In genomic region chr5:135632797-135633144, GRCm38 (mm10) we compare ENCODE assay signal across 8 mouse cellular contexts. TPM values are rescaled to one million over a fixed set of nuclear protein-coding genes. Genes with fewer than 3 reads are reported as not detected.
DNase-seq lines count a peak whose midpoint lies in the region; ATAC-seq and TF ChIP-seq lines count a peak whose summit lies in the region.

No protein-coding gene starts in this region.

- peak overlapping the region; percentile 99 for H3ac ChIP-seq in C2C12 (ENCODE audit: control insufficient read depth, insufficient read length, low read depth)

- ATAC-seq in forebrain, embryonic 13.5 days, result peak; percentile 81
- peak; percentile 78 for ATAC-seq in liver, embryonic 15.5 days (ENCODE audit: insufficient read depth)

- peak overlapping the region; percentile 90 for H3K9ac ChIP-seq in forebrain, embryonic 13.5 days
- peak overlapping the region; percentile 67 for H3K9ac ChIP-seq in liver, embryonic 15.5 days

- H3K36me3 ChIP-seq in C2C12 (ENCODE audit: control insufficient read depth, insufficient read depth), result peaks cover 18% of the 10 kb centered on the region
- H3K36me3 ChIP-seq in forebrain, embryonic 13.5 days (ENCODE audit: poor library complexity, severe bottlenecking), result peaks cover 29% of the 10 kb centered on the region
- peaks cover 8% of the 10 kb centered on the region for H3K36me3 ChIP-seq in liver, embryonic 15.5 days (replicated peaks)

- peak overlapping the region; percentile 75 for H3K4me2 ChIP-seq in forebrain, embryonic 13.5 days
- peak overlapping the region; percentile 87 for H3K4me2 ChIP-seq in liver, embryonic 15.5 days

- H3K9me3 ChIP-seq in forebrain, embryonic 13.5 days (replicated peaks), result no peaks in the 10 kb centered on the region
- H3K9me3 ChIP-seq in liver, embryonic 15.5 days (replicated peaks), result no peaks in the 10 kb centered on the region

- H3K79me3 ChIP-seq in C2C12 (ENCODE audit: low read depth), result peaks cover 4% of the 10 kb centered on the region

- H3K27ac ChIP-seq in forebrain, embryonic 13.5 days, result peak overlapping the region; percentile 85
- H3K27ac ChIP-seq in liver, embryonic 15.5 days (replicated peaks), result peak overlapping the region; percentile 56; the same call in 1 of the 2 replicates

- no peak for TF ChIP-seq CTCF in C2C12 (IDR thresholded peaks at IDR 0.05; ENCODE audit: control insufficient read depth, insufficient read depth, insufficient read length)

- H3K79me2 ChIP-seq in C2C12 (ENCODE audit: control insufficient read depth, insufficient read depth), result peaks cover 24% of the 10 kb centered on the region

- DNase-seq in embryo, embryonic 10.5 days (ENCODE audit: low spot score), result peak; percentile 57
- DNase-seq in embryo, embryonic 11 days, result no peak
- no peak for DNase-seq in cerebellum, postnatal 36 days
- DNase-seq in embryo, embryonic 9.5 days (ENCODE audit: extremely low spot score), result no peak
- no peak for DNase-seq in gastrocnemius, postnatal 4 days (ENCODE audit: low spot score in 2 of 2)

- peak overlapping the region; percentile 70 for H3K4me3 ChIP-seq in C2C12 (ENCODE audit: insufficient read depth, poor library complexity, severe bottlenecking)
- peak overlapping the region; percentile 80 for H3K4me3 ChIP-seq in forebrain, embryonic 13.5 days
- H3K4me3 ChIP-seq in liver, embryonic 15.5 days (replicated peaks), result peak overlapping the region; percentile 74

- H3K4me1 ChIP-seq in forebrain, embryonic 13.5 days, result peaks cover 13% of the 10 kb centered on the region
- peaks cover 15% of the 10 kb centered on the region for H3K4me1 ChIP-seq in liver, embryonic 15.5 days (replicated peaks)

- under 1% methylated on average over 10 of the region's 21 CpGs for WGBS in forebrain, embryonic 13.5 days
- 2% methylated on average over 21 of the region's 21 CpGs for WGBS in liver, embryonic 15.5 days (ENCODE audit: insufficient replicate concordance)

- no peaks in the 10 kb centered on the region for H3K27me3 ChIP-seq in C2C12 (ENCODE audit: control insufficient read depth, insufficient read depth, insufficient read length)
- no peaks in the 10 kb centered on the region for H3K27me3 ChIP-seq in forebrain, embryonic 13.5 days
- H3K27me3 ChIP-seq in liver, embryonic 15.5 days, result no peaks in the 10 kb centered on the region

TF ChIP-seq in C2C12, 6 proteins besides CTCF, POLR2A, EP300 and RAD21:
- TF ChIP-seq CEBPB (IDR thresholded peaks at IDR 0.05; ENCODE audit: low read depth), result no peak
- TF ChIP-seq FOSL1 (IDR thresholded peaks at IDR 0.05; ENCODE audit: insufficient read depth, low read length, poor library complexity, severe bottlenecking), result no peak
- TF ChIP-seq MYOD1 (IDR thresholded peaks at IDR 0.05; ENCODE audit: control insufficient read depth, insufficient read length, low read depth), result no peak
- no peak for TF ChIP-seq USF1 (IDR thresholded peaks at IDR 0.05; ENCODE audit: low read depth)
- TF ChIP-seq MYOG (IDR thresholded peaks at IDR 0.05; ENCODE audit: control insufficient read depth, extremely low read depth, insufficient read length), result no peak
TF ChIP-seq in C2C12: peak in this region for 0.

RNA-seq across cellular contexts. Expression of gene Rhbdd2, which starts 0.4 kb away (rescaled TPM):
- polyA plus RNA-seq in C2C12 (2012; fragmentation: generic; extraction: Trizol), result 16.7 TPM
- 56.3 and 66.2 TPM in 2 replicates for polyA plus RNA-seq in forebrain, embryonic 13.5 days (2015; fragmentation: Nextera tagmentation; extraction: Ambion mirVana)
- polyA plus RNA-seq in liver, embryonic 15.5 days (2015; fragmentation: Nextera tagmentation; extraction: Ambion mirVana), result 9.1 and 9.4 TPM in 2 replicates
- total RNA-seq in gastrocnemius, postnatal 4 days (2021), result 10 to 100 TPM; 14.9 to 18.9 TPM

RNA-seq across cellular contexts. Expression of gene Por, which starts 37.1 kb away (rescaled TPM):
- 106 TPM for polyA plus RNA-seq in C2C12 (2012; fragmentation: generic; extraction: Trizol)
- polyA plus RNA-seq in forebrain, embryonic 13.5 days (2015; fragmentation: Nextera tagmentation; extraction: Ambion mirVana), result 102 and 121 TPM in 2 replicates
- 37.0 and 45.5 TPM in 2 replicates for polyA plus RNA-seq in liver, embryonic 15.5 days (2015; fragmentation: Nextera tagmentation; extraction: Ambion mirVana)
- 10 to 100 TPM; 39.2 to 41.9 TPM for total RNA-seq in gastrocnemius, postnatal 4 days (2021)

RNA-seq across cellular contexts. Expression of gene Ccl24, which starts 59.9 kb away (rescaled TPM):
- polyA plus RNA-seq in C2C12 (2012; fragmentation: generic; extraction: Trizol), result not detected
- 1.3 and 2.1 TPM in 2 replicates for polyA plus RNA-seq in forebrain, embryonic 13.5 days (2015; fragmentation: Nextera tagmentation; extraction: Ambion mirVana)
- polyA plus RNA-seq in liver, embryonic 15.5 days (2015; fragmentation: Nextera tagmentation; extraction: Ambion mirVana), result 15.4 and 20.1 TPM in 2 replicates
- 1 to 10 TPM; 3.8 to 5.2 TPM for total RNA-seq in gastrocnemius, postnatal 4 days (2021)
